Mouse (Mus musculus): ENCODE measurements around the gene Agtpbp1. TPM values are rescaled to one million over a fixed set of nuclear protein-coding genes. Genes with fewer than 3 reads are reported as not detected.
A peak's percentile ranks its signal among the peaks of the same experiment; 100 is the strongest.

Agtpbp1 gene
- polyA plus RNA-seq, 1 experiment from 2014 or later: 16.3 TPM

DNA sequence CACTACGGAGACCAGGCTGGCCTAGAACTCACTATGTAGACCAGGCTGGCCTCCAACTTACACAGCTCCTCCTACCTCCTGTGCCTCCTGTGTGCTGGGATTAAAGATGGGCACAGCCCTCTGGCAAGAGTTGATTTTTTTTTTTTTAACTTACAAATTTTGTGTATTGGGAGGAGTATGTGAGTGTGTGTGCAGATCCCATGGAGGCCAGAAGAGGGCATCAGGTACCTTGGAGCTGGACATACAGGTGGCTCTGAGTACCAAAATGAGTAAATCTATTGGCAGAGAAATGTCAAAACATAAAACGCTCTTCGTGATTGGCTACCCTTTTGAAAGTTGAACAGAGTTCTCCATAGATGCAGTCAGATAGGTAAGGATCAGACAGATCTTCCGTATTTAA lies 4.1 kb downstream of the Agtpbp1 start:
- no peak for DNase-seq (ENCODE audit: low spot score)

- no peak for DNase-seq (ENCODE audit: low spot score)
Observed at GRCm38 (mm10) chr13:59572549-59572948, 12.5 kb downstream of the Agtpbp1 start.

DNA sequence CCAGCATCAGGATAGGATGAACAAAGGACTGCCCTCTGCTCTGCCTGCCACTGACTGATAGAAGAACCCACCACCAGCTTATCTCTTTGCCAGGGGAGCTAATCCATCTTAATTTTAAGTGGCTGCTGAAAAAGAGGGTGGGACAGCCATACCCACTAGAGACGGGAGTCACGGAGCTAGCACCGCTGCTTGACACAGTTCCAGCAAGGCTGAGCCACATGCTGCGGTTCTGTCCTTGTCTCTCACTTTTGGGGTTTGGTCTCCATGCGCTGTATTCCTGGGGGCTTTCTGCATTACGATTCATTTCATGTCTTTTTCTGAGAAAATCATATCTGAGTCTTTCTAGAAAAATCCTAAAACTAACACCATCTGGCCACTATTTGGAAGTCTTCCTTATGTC lies 13.9 kb downstream of the Agtpbp1 start:
- no peak for DNase-seq (ENCODE audit: low spot score)

- DNase-seq (ENCODE audit: low spot score): no peak
Observed at GRCm38 (mm10) chr13:59565945-59566520, 19.0 kb downstream of the Agtpbp1 start.

DNA sequence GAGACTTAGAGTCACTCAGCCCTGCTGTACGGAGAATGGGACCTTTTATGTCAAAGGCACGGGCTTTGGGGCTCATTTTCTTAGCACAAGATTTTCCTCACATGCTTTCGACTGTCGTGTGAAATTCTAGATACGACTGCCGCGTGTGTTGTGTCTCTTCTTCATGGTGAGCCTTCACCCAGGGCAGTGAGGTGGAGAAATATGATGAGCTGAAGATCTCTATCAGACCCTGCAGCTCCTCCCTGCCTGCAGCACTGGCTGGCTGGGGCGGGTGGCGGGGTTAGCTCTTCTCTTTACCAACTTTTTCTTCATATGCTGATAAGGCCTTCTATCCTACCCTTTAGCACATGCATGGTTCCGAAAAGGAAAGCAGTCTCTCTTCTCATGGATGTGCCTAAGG lies 20.1 kb downstream of the Agtpbp1 start:
- no peak for DNase-seq (ENCODE audit: low spot score)

- DNase-seq (ENCODE audit: low spot score): no peak
Observed at GRCm38 (mm10) chr13:59564505-59564904, 20.5 kb downstream of the Agtpbp1 start.

DNA sequence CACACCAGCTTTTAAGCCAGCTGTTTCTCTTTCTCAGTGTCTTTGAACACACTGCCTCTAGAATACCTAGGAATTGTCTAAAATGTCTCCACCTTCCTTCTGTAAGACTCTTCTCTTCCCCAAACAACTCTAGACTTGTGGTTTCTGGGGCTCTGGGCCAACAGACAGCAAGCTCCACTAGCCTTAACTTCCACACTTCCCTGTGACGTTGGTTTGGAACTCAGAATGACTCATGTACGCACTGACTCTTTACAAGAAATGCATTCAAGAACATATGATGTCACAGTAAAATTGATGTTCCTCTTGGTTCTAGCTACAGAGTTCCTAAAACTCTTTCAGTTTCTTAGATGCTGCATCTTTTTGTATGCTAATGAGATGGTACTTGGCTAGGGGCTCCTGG lies 22.6 kb downstream of the Agtpbp1 start:
- no peak for DNase-seq (ENCODE audit: low spot score)

DNA sequence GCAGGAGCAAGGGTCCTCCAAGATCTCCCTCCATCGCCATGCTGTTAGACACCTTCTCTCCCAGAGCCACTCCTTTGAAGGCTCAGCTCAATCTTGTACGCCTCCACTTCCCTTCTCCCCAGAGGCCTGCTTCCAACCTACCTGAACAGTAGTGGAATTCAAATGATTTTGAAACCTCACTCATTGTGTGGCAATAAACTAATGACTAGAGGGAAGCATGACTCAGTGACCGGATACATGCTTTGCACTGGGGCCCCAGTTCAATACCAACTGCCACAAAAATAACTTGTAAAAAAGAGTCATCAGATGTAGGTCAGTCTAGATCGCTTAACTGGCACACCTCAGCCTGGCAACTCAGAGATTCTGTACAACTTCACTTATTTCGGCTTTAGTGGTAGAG lies 26.3 kb downstream of the Agtpbp1 start:
- DNase-seq (ENCODE audit: low spot score): no peak

- DNase-seq (ENCODE audit: low spot score): peak; percentile 91
Observed at GRCm38 (mm10) chr13:59557185-59557985, 27.6 kb downstream of the Agtpbp1 start.

- DNase-seq (ENCODE audit: low spot score): peak; percentile 30
Observed at GRCm38 (mm10) chr13:59556670-59557069, 28.4 kb downstream of the Agtpbp1 start.

- DNase-seq (ENCODE audit: low spot score): no peak
Observed at GRCm38 (mm10) chr13:59555613-59556192, 29.3 kb downstream of the Agtpbp1 start.

DNA sequence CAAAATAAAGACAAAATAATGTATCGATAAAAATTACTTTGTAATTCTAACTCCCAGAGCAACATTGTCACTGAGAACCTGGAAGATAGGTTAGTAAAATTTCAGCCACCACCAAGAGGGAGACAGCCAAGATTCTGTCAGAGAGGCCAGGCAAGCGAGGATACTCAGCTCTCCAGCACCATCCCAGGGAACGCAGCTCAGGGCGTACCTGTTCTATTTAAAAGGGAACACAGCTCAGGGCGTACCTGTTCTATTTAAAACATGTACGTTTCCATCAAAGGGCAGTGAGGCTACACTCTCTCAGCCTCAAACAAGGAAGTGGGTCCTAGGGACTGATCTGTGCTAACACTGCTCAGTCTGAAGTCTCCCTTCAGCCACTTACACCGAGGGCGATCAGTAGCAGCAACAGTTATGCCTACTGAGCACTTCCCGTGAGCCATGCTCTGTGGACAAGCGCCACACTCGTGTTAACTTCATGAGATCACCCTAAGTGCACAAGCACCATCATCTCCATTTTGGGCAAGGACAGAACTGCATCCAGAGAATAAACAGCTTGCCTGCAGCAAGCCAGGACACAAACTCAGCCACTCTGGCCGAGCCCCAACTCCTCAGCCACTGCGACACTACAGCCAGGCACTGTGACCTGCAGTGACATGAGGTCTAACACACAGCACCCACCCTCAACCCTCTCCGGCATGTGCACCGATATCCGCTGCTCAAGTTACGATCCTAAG lies 30.1 kb downstream of the Agtpbp1 start:
- no peak for DNase-seq (ENCODE audit: low spot score)

- no peak for DNase-seq (ENCODE audit: low spot score)
Observed at GRCm38 (mm10) chr13:59552751-59553150, 32.3 kb downstream of the Agtpbp1 start.

GRCm38 (mm10) chr13:59552286-59552685 lies 32.7 kb downstream of the Agtpbp1 start:
- DNase-seq (ENCODE audit: low spot score): no peak

DNA sequence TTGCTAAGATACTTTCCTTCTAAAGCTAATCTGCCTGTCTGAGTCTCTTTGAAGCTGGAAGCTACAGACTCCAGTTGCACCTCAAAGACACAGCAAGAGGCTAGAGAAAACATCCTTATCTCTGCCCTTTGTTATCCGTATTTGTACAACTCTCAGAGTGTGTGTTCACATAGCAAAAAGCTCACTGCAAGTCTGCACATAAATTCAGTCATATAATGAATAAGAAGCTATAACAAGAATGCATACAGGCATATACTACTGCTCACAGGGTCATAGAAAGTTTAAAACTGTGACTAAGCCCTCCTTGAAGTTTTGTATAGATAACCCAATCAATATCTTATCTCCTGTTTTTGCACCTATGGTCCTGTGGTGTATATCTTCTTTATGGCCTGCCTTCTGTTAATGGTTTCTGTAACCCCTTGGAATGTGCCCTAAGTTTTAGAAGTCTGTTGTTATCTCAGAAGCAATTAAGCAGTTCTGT lies 35.7 kb downstream of the Agtpbp1 start:
- no peak for DNase-seq (ENCODE audit: low spot score)

DNA sequence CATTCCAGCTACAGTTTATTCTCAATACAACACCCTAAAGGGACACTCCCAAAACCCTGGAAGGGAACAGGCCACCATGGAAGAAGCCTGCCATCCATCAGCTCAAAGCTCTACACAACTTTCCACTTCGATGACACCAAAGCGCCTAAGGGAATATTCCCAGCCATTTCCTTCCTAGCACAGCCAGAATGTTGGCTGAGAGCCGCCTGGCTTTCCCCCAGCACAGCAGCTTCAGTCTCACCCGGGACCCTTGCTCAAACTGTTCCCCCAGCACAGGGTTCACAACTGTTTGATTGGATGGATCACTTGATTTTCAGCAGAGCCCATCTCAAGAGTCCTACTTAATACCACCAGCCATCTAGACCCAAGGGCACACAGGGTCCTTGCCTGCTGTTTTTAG lies 37.3 kb downstream of the Agtpbp1 start:
- DNase-seq (ENCODE audit: low spot score): no peak

DNA sequence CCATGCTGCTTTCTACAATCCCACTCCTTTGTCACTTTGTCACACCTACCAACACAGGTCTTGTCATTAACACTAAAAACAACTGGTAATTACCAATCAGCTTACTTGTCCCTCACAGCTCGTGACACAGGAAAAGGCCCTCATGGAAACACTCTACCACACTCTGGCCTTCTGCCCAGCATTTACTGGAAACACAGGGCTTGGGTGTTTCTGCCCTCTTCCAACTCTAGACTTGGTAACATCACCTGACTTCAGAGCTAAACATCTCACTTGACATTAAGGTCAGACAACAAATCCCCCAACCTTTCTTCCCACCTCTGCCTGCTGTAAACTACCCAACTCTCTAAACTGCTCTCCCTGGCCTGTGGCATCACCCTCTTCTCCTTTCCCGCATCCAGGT lies 37.9 kb downstream of the Agtpbp1 start:
- DNase-seq (ENCODE audit: low spot score): no peak

DNA sequence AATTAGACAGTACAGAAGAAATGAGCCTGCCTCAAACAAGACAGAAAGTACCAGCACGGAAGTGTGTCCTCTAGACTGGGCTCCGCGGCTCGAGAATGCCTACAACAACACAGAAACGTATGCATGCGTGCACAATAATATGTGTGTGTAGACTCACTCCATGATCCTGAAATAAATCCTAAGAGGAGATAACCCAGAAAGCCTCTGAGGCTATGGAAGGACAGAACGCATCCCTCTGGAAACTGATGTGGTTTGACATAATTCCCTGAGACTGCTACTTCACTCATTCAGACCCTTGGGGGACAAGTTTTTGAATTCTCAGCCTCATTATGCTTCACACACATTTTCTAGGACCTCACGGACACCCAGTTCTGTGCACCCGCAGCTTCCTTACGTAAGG lies 42.6 kb downstream of the Agtpbp1 start:
- DNase-seq (ENCODE audit: low spot score): no peak

GRCm38 (mm10) chr13:59540030-59540429 lies 45.0 kb downstream of the Agtpbp1 start:
- no peak for DNase-seq (ENCODE audit: low spot score)

DNA sequence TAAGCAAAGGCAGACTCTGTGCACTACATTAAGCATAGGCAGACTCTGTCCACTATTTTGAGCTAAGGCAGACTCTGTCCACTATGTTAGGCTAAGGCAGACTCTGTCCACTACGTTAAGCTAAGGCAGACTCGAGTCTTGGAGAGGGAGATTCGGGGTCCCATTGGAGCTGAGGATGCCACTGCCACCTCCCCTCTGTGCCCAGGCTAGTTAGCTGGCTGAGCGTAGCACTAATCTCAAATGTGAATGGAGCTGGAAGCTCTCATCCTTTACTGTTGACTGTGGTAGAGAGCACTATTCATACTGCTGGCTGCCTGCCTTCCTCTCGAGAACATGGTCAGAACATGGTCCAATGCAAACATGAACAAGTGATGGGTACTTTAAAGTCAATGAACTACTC lies 46.4 kb downstream of the Agtpbp1 start:
- no peak for DNase-seq (ENCODE audit: low spot score)

DNA sequence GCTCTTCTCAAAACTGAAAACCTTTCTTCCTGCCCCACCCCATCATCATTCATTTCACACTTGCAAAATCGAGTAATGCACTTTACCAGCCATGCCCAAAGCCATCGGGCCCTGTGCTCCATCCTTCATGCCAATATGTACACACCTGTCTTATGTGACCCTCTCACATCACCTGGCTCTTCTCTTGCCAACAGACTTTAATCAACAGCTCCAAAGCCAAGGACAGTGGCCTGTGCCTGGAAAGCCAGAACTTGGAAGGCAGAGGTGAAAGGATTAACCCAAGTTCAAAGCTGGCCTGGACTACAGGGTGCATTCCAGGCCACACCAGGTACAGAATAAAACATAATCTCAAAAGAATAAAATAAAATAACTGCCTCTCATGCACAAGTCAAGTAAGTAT lies 48.4 kb downstream of the Agtpbp1 start:
- DNase-seq (ENCODE audit: low spot score): no peak

DNA sequence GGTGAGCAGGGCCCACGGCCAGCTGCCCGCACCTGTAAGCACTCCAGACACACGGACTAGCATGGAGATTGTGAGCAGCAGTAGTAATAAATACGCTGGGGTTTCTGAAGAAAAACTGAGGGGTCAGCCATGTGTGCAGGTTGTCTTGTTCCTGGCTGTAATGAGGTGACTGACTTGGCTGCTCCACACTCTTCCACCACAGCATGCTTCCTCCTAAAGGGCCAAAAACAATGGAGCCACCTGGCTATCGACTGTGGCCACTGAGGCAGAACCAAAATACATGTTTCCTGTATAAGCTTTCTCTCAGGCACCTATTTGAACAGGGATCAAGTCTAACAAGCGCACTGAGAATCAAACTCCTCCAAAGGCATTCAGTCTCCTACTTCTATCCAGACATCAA lies 49.3 kb downstream of the Agtpbp1 start:
- DNase-seq (ENCODE audit: low spot score): no peak

Measured in thymus, postnatal 0 days (tissue).